Mouse (Mus musculus) testis, postnatal 10 days (tissue): ENCODE measurements around the gene Oxsr1.
A peak's percentile ranks its signal among the peaks of the same experiment; 100 is the strongest.
"Not testable (repeated sequence)": the region's sequence is repeated elsewhere in the genome, so short reads cannot be mapped to it uniquely, and the experiment has no call there.

Source experiments
- DNase-seq: peaks from one replicate; pipeline ENCODE4 v3.0.0; 2021; ENCODE audit warnings: low spot score

The Oxsr1 gene

DNA sequence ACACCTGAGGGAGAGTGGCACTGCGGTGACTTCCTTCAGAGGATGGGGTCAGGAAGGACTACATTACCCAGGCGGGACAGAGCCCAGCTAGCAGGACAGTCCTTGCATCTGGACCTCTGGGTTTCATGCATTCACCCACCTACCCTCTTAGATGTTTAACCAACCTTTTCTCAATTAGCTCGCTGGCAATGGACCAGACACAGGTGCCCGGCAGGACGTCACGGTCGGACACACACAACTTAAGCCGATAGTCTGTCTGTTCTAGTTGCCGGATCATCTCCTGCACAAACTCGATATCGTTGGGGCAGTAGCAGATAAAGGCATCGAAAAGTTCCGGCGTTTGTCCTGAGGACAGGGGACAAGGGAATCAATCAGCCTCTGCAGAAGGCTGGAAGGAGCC is 15.6 kb upstream of the Oxsr1 start:
- DNase-seq: no peak

DNA sequence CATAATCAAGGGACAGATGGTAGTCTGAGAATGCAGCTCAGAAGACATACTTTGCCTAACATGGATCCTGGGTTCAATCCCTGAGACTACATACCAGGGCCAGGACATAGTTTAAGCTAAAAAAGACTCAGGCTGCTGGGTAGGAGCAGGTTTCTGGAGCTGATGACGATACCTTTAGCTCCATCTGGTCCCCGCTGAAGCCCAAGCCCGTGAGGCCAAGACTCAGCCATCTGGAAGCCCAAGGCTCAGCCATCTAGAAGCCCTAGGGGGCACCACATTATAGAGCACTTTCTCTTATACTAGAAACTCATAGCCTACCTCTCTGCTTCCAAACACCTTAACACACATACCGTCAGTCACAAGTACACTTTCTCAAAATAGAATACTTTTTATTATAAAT is 13.3 kb upstream of the Oxsr1 start:
- no peak for DNase-seq

DNA sequence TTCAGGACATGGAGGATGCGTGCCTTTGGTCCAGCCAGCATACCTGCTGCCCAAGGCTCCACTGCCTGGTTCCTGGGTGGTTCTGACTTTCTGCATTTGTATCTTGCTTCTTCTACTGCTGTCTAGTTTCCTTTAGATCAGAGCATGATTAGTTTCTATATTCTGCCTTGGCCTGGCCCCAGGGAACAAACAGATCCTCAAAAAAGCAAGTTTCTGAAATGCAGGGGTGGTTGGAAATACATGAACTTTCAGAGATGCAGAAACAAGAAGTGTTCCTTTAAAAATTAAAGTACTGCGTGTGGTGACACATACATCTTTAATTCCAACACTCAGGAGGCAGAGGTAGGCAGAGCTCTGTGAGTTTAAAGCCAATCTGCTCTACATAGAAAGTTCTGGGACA is 12.6 kb upstream of the Oxsr1 start:
- DNase-seq: no peak

DNA sequence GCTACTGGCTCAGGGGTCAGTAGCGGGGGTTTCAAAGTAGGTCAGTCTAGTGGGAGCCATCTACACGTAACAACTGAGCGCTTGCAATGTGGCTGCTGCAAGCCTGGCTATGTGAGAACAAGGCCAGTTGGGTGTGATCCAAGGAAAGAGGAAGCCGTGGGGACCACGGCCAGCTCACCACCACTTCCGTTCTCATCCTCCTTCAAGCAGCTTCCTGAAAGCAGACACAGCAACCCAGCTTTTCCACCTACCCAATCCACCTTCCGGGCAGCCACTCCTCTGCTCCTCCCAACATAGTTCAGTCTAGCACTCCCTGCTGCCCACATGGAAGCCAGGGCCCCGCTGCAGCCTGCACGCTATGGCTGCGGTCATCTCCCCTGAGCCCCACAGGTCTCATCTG is 12.1 kb upstream of the Oxsr1 start:
- no peak for DNase-seq

DNA sequence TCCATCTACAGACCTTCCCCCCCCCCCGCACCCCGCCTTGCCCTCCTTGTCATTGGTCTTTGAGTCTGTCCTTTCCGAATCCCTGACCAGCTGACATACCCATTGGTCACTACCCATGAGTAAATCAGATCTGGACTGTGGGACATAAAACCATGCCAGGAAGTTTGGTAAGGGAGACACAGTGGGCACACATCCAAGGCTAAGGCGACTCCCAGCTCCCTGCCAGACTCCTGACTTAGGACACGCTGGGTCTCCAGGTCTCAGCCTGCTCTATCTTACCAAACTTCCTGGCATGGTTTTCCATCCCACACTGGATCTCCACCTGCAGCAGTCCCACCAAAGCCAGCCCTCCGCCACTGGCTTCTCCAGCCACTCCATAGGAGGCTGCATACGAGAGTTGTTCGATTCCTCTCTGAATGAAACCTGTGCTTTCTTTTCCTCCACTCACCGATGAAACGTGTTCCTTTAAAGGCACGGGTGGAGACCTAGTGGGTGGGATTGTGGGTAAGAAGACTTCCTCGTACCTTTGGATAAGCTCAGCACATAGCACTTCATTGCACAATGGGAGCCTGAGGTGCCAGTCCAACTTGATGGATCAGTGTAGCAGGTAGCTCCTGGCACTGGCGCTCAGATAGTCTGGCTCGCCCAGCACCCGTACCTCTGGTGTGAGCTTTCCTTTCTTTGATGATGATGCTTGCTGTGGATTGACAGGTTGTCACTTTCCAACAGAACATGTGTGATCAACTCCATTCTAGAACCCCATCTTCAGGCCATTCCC is 8.1 kb upstream of the Oxsr1 start:
- no peak for DNase-seq

GRCm38 (mm10) chr9:119328488-119328887 is 6.3 kb upstream of the Oxsr1 start:
- no peak for DNase-seq

DNA sequence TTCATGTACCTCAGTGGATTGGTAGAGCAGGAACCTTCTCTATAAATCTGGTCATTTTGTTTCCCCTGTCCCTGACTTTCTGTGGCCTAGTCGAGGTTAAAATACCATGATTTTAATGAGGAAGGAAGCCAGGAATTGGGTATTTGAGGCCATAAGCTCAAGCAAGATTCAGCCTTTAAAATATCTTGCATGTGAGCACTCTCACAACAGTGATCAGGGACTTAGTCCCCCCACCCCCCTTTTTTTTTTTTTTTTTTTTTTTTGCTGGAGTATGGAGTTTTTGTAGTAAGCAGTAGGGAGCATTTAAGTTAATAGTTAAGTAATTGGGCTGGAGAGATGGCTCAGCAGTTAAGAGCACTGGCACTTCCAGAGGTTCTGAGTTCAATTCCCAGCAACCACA is 1.9 kb upstream of the Oxsr1 start:
- no peak for DNase-seq

- no peak for DNase-seq
Measured at GRCm38 (mm10) chr9:119323260-119323645, 1.0 kb upstream of the Oxsr1 start.

- peak; percentile 51 for DNase-seq
Measured at GRCm38 (mm10) chr9:119321392-119322229, 616 bp downstream of the Oxsr1 start.

- DNase-seq: no peak
Measured at GRCm38 (mm10) chr9:119320946-119321345, 1.3 kb downstream of the Oxsr1 start.

DNA sequence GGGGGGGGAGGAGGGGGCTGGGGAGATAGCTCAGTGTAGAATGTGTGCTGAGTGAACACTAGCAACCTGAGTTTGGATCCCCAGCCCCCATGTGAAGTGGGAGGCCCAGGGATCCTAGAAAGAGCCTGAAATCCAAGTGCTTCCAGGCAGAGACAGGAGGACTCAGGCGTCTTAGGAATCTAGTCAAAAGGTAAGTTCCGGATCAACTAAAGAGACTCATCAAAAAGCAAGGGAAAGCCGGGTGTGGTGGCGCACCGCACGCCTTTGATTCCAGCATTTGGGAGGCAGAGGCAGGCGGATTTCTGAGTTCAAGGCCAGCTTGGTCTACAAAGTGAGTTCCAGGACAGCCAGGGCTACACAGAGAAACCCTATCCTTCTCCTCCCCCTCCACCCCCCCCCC is 1.8 kb downstream of the Oxsr1 start:
- no peak for DNase-seq

- no peak for DNase-seq
Measured at GRCm38 (mm10) chr9:119318891-119319290, 3.3 kb downstream of the Oxsr1 start.

GRCm38 (mm10) chr9:119313096-119313495 is 9.1 kb downstream of the Oxsr1 start:
- no peak for DNase-seq

- DNase-seq: no peak
Measured at GRCm38 (mm10) chr9:119309067-119309466, 13.2 kb downstream of the Oxsr1 start.

- no peak for DNase-seq
Measured at GRCm38 (mm10) chr9:119305863-119306262, 16.4 kb downstream of the Oxsr1 start.

- DNase-seq: no peak
Measured at GRCm38 (mm10) chr9:119298563-119298962, 23.7 kb downstream of the Oxsr1 start.

DNA sequence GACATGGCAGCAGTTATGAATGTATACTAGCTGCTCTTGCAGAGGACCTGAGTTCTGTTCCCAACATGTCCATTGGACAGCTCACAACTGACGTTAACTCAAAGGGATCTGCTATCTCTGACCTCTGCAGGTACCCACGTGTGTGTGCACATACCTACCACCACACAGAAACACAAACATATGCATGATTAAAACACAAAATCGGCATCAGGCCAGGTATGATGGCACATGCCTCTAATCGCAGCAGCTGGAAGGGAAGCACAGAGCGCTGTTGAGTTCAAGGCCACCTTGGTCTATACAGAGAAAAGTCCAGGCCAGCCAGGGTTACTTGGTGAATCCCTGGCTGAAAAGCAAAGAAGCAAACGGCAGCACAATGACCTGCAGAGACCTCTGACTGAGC is 24.5 kb downstream of the Oxsr1 start:
- no peak for DNase-seq

- no peak for DNase-seq
Measured at GRCm38 (mm10) chr9:119290791-119291190, 31.4 kb downstream of the Oxsr1 start.

DNA sequence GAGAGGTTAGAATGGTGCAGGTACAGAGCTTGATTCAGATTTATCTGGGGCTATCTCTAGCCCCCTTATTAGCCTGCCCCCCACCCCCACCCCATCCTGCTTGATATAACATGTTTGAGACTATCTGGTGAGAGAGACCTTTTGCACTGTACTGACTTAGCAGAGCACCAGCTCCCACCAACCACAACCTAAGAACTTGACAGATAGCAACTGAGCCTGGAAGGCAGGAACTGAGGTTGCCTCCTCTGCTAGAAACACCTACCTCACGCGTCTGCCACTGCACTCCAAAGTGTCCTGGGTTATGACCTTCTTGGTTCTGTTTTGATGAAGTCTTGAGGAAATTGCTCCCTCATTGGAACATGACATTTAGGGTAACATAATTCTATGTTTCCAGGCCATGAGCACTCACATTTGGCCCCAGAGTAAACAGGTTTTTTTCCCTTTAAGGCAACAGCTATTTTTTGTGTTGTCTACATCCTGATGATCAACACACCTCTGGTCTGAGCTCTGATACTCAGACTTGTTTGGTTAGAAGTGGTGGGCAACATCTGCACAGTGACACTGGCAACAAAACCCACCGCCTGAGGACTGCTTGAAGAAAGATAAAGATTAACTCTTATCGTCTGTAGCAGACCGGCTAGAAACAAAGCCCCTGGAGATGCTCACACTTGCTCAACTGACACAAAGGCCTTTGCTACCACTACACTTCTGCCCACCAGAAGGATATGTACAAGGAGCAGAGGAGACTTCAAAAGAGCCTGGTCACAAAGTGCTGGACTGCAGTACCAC is 41.1 kb downstream of the Oxsr1 start:
- no peak for DNase-seq

DNA sequence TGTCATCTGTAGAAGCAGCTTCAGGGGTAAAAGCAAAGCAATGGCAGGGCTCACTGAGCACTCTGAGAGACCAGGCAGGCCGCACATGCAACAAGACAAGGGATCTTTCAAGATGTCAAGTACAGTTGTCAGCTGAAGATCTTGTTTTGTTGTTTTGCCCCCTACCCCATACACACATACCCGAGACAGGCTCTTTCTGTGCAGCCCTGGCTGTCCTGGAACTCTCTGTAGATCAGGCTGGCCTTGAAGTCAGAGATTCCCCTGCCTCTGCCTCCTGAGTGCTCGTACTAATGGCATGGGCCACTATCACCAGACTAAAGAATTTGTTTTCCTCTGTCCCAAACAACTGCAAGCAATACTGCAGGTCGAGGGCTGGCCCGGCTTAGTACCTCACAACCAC is 44.2 kb downstream of the Oxsr1 start:
- no peak for DNase-seq

DNA sequence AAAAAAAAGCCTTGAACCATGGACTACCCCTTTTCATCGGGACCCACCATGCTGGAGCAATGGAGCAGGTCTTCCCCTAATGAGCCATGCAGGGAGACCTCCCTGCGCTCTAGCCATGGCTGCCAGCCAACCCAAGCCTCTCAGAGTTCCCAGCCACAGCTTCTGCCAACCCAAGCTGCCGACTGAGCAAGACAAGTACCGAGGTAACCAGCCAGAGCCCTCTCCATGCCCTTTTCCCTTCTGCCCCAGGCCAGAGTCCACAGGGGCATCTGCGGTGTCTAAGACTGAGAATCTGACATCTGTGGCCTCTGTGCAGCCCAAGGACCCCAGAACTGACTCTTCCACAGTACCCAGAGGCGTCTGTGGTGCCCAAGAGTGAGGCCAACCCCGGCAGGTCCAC is 45.9 kb downstream of the Oxsr1 start:
- DNase-seq: peak; percentile 51

- not testable (repeated sequence) for DNase-seq
Measured at GRCm38 (mm10) chr9:119274814-119275213, 47.4 kb downstream of the Oxsr1 start.

- DNase-seq: no peak
Measured at GRCm38 (mm10) chr9:119271496-119271895, 50.7 kb downstream of the Oxsr1 start.
